Mouse (Mus musculus) E14TG2a.4 (cell line): Measurements from ENCODE around the gene Slc39a11.

Source experiments
- CTCF ChIP-seq: conservative IDR thresholded peaks from 2 replicates; pipeline ENCODE4 v1.5.1; 2014; ENCODE audit warnings: low read length
- NANOG ChIP-seq: IDR thresholded peaks from 2 replicates; pipeline ENCODE4 v1.6.1; 2014; ENCODE audit warnings: borderline replicate concordance, low read length, mixed read lengths
- POU5F1 ChIP-seq: IDR thresholded peaks from 2 replicates; pipeline ENCODE4 v1.6.1; 2014; ENCODE audit warnings: low read length, borderline replicate concordance

DNA sequence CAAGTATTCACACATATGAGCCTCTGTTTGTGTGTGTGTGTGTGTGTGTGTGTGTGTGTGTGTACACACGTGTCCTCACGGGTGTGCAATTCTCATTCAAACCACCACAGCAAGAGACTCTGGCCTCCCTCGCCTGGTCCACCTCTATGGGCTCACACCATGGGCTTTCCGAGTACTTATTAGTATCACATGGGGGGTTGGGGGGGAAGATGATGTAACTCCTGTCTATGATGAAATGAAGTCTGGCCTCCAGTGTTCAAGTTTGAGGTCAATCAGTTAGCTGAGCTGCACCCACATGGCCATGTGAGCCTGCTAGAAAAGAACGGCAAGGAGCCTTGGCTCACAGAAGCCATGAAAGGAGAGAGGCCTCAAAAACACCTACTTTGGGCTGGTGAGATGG is 16.5 kb downstream of the Slc39a11 start:
- TF ChIP-seq CTCF (no peak), NANOG (no peak), POU5F1 (no peak)
